Mouse (Mus musculus) gastrocnemius, adult 18-20 months (tissue): ENCODE data around the gene Hoxb6. TPM values are rescaled to one million over a fixed set of nuclear protein-coding genes. Genes with fewer than 3 reads are reported as not detected.

Experiments
- DNase-seq: peaks from one replicate; pipeline ENCODE4 v3.0.0; 2021; ENCODE audit warnings: low spot score
- total RNA-seq, 2 experiments: library from RNA; stranded (reverse); gene quantifications; 2 replicates each; pipeline ENCODE4 v1.2.3; 2021

The Hoxb6 gene
- total RNA-seq, 2 experiments from 2014 or later: 0.38 to 0.39 TPM

- no peak for DNase-seq
Measured at GRCm38 (mm10) chr11:96284774-96285734, 7.2 kb upstream of the Hoxb6 start.

GRCm38 (mm10) chr11:96285771-96286738 is 6.2 kb upstream of the Hoxb6 start, which contains the start of gene Hoxb7:
Gene Hoxb7 (plus strand): TSS chr11:96286623.
- no peak for DNase-seq

- DNase-seq: no peak
Measured at GRCm38 (mm10) chr11:96286739-96287385, 5.4 kb upstream of the Hoxb6 start.

GRCm38 (mm10) chr11:96287411-96287810 is 4.9 kb upstream of the Hoxb6 start:
- DNase-seq: no peak

- no peak for DNase-seq
Measured at GRCm38 (mm10) chr11:96288455-96289221, 3.6 kb upstream of the Hoxb6 start.

- DNase-seq: no peak
Measured at GRCm38 (mm10) chr11:96289293-96289692, 3.0 kb upstream of the Hoxb6 start.

GRCm38 (mm10) chr11:96289837-96290236 is 2.4 kb upstream of the Hoxb6 start:
- DNase-seq: no peak

- DNase-seq: no peak
Measured at GRCm38 (mm10) chr11:96290705-96291355, 1.4 kb upstream of the Hoxb6 start.

- no peak for DNase-seq
Measured at GRCm38 (mm10) chr11:96292565-96293301, 457 bp downstream of the Hoxb6 start.

- no peak for DNase-seq
Measured at GRCm38 (mm10) chr11:96293302-96293921, 1.1 kb downstream of the Hoxb6 start.

- peak; percentile 69 for DNase-seq
Measured at GRCm38 (mm10) chr11:96294245-96295091, 2.2 kb downstream of the Hoxb6 start.

GRCm38 (mm10) chr11:96295092-96295835 is 3.0 kb downstream of the Hoxb6 start:
- DNase-seq: no peak

- no peak for DNase-seq
Measured at GRCm38 (mm10) chr11:96296997-96297396, 4.7 kb downstream of the Hoxb6 start.

GRCm38 (mm10) chr11:96297428-96297827 is 5.2 kb downstream of the Hoxb6 start:
- no peak for DNase-seq

GRCm38 (mm10) chr11:96297968-96298635 is 5.8 kb downstream of the Hoxb6 start:
- no peak for DNase-seq

GRCm38 (mm10) chr11:96298895-96299667 is 6.8 kb downstream of the Hoxb6 start:
- no peak for DNase-seq
